Mouse (Mus musculus) thymus, postnatal 14 days (tissue): ENCODE results near the gene Acer3.

Experiments used
- DNase-seq: peaks from one replicate; pipeline ENCODE4 v3.0.0; 2021

Gene Acer3

GRCm38 (mm10) chr7:98177566-98177928, 143.5 kb downstream of the Acer3 start:
- no peak for DNase-seq

- peak; percentile 60 for DNase-seq
Observed at GRCm38 (mm10) chr7:98177071-98177485, 143.9 kb downstream of the Acer3 start.

GRCm38 (mm10) chr7:98176322-98177070, 144.5 kb downstream of the Acer3 start:
- peak; percentile 59 for DNase-seq

- DNase-seq: no peak
Observed at GRCm38 (mm10) chr7:98174883-98175755, 145.9 kb downstream of the Acer3 start.

GRCm38 (mm10) chr7:98173408-98173807, 147.6 kb downstream of the Acer3 start:
- DNase-seq: no peak

GRCm38 (mm10) chr7:98172661-98173060, 148.3 kb downstream of the Acer3 start:
- DNase-seq: no peak

- DNase-seq: no peak
Observed at GRCm38 (mm10) chr7:98171141-98172073, 149.6 kb downstream of the Acer3 start.

GRCm38 (mm10) chr7:98164999-98165528, 155.9 kb downstream of the Acer3 start:
- peak; percentile 65 for DNase-seq

GRCm38 (mm10) chr7:98164382-98164998, 156.5 kb downstream of the Acer3 start:
- DNase-seq: peak; percentile 77

GRCm38 (mm10) chr7:98163700-98164099, 157.3 kb downstream of the Acer3 start:
- peak; percentile 24 for DNase-seq

GRCm38 (mm10) chr7:98162239-98162638, 158.8 kb downstream of the Acer3 start:
- DNase-seq: no peak

GRCm38 (mm10) chr7:98160041-98160740, 160.8 kb downstream of the Acer3 start:
- no peak for DNase-seq

GRCm38 (mm10) chr7:98158481-98158880, 162.5 kb downstream of the Acer3 start:
- DNase-seq: no peak

- DNase-seq: no peak
Observed at GRCm38 (mm10) chr7:98157636-98158332, 163.2 kb downstream of the Acer3 start.
